Mouse (Mus musculus): ENCODE measurements around the gene Ssb. TPM values are rescaled to one million over a fixed set of nuclear protein-coding genes. Genes with fewer than 3 reads are reported as not detected.

Gene Ssb
- polyA plus RNA-seq, 1 experiment from 2014 or later = 103 TPM

GRCm38 (mm10) chr2:69885451-69886305 is 24.3 kb downstream of the Ssb start, which contains the start of gene Mettl5:
Gene Mettl5, minus strand, starts transcription at chr2:69885615.
- H3K4me3 ChIP-seq (ENCODE audit: low read depth, low read length) = peak within 1 kb of the TSS; percentile 86
- peaks cover 7% of the 10 kb centered on the region for H3K4me1 ChIP-seq (ENCODE audit: control insufficient read depth, low read depth, low read length)
- H3K9me3 ChIP-seq (replicated peaks; ENCODE audit: control insufficient read depth, low read length) = no peaks in the 10 kb centered on the region
- peak; percentile 98 for ATAC-seq (ENCODE audit: low read depth)
- H3K4me2 ChIP-seq (ENCODE audit: low read depth, low read length) = peak within 1 kb of the TSS; percentile 71
- H3K27ac ChIP-seq (ENCODE audit: low read length) = peak within 1 kb of the TSS; percentile 86
- H3K36me3 ChIP-seq (ENCODE audit: control insufficient read depth, insufficient read depth) = no peaks in the 10 kb centered on the region
- under 1% methylated on average over 45 of the region's 45 CpGs for WGBS (ENCODE audit: insufficient replicate concordance)
- H3K9ac ChIP-seq (ENCODE audit: low read depth, low read length) = peak within 1 kb of the TSS; percentile 90
- H3K27me3 ChIP-seq (ENCODE audit: control insufficient read depth, insufficient read depth, low read depth, low read length) = no peaks in the 10 kb centered on the region

GRCm38 (mm10) chr2:69888957-69889356 is 27.6 kb downstream of the Ssb start:
- H3K36me3 ChIP-seq (ENCODE audit: control insufficient read depth, insufficient read depth) = no peaks in the 10 kb centered on the region
- H3K4me2 ChIP-seq (ENCODE audit: low read depth, low read length) = no peak overlapping the region
- no peak overlapping the region for H3K4me3 ChIP-seq (ENCODE audit: low read depth, low read length)
- 47% methylated on average over 2 of the region's 2 CpGs for WGBS (ENCODE audit: insufficient replicate concordance)
- no peaks in the 10 kb centered on the region for H3K27me3 ChIP-seq (ENCODE audit: control insufficient read depth, insufficient read depth, low read depth, low read length)
- H3K9me3 ChIP-seq (replicated peaks; ENCODE audit: control insufficient read depth, low read length) = no peaks in the 10 kb centered on the region
- ATAC-seq (ENCODE audit: low read depth) = no peak
- peaks cover 10% of the 10 kb centered on the region for H3K4me1 ChIP-seq (ENCODE audit: control insufficient read depth, low read depth, low read length)
- no peak overlapping the region for H3K9ac ChIP-seq (ENCODE audit: low read depth, low read length)
- H3K27ac ChIP-seq (ENCODE audit: low read length) = no peak overlapping the region

GRCm38 (mm10) chr2:69890843-69891242 is 29.5 kb downstream of the Ssb start:
- ATAC-seq (ENCODE audit: low read depth) = peak; percentile 27; the same call in 1 of the 2 replicates
- Histone ChIP-seq H3K4me2 (ENCODE audit: low read depth, low read length) (no peak overlapping the region), H3K4me1 (ENCODE audit: control insufficient read depth, low read depth, low read length) (peaks cover 4% of the 10 kb centered on the region), H3K27ac (ENCODE audit: low read length) (no peak overlapping the region), H3K9ac (ENCODE audit: low read depth, low read length) (no peak overlapping the region), H3K36me3 (ENCODE audit: control insufficient read depth, insufficient read depth) (no peaks in the 10 kb centered on the region), H3K27me3 (ENCODE audit: control insufficient read depth, insufficient read depth, low read depth, low read length) (no peaks in the 10 kb centered on the region), H3K9me3 (replicated peaks; ENCODE audit: control insufficient read depth, low read length) (no peaks in the 10 kb centered on the region), H3K4me3 (ENCODE audit: low read depth, low read length) (no peak overlapping the region)
- WGBS (ENCODE audit: insufficient replicate concordance) = 32% methylated on average over 7 of the region's 7 CpGs

- Histone ChIP-seq H3K36me3 (ENCODE audit: control insufficient read depth, insufficient read depth) (no peaks in the 10 kb centered on the region), H3K27me3 (ENCODE audit: control insufficient read depth, insufficient read depth, low read depth, low read length) (no peaks in the 10 kb centered on the region), H3K9ac (ENCODE audit: low read depth, low read length) (no peak overlapping the region), H3K9me3 (replicated peaks; ENCODE audit: control insufficient read depth, low read length) (no peaks in the 10 kb centered on the region), H3K27ac (ENCODE audit: low read length) (no peak overlapping the region), H3K4me2 (ENCODE audit: low read depth, low read length) (no peak overlapping the region), H3K4me1 (ENCODE audit: control insufficient read depth, low read depth, low read length) (peaks cover 12% of the 10 kb centered on the region), H3K4me3 (ENCODE audit: low read depth, low read length) (no peak overlapping the region)
- no peak for ATAC-seq (ENCODE audit: low read depth)
- WGBS (ENCODE audit: insufficient replicate concordance) = 93% methylated on average over 1 of the region's 1 CpGs
Observed at GRCm38 (mm10) chr2:69893145-69893544, 31.8 kb downstream of the Ssb start.

- no peak overlapping the region for H3K4me3 ChIP-seq (ENCODE audit: low read depth, low read length)
- 77% methylated on average over 5 of the region's 5 CpGs for WGBS (ENCODE audit: insufficient replicate concordance)
- no peaks in the 10 kb centered on the region for H3K9me3 ChIP-seq (replicated peaks; ENCODE audit: control insufficient read depth, low read length)
- no peak for ATAC-seq (ENCODE audit: low read depth)
- no peak overlapping the region for H3K27ac ChIP-seq (ENCODE audit: low read length)
- H3K27me3 ChIP-seq (ENCODE audit: control insufficient read depth, insufficient read depth, low read depth, low read length) = no peaks in the 10 kb centered on the region
- peaks cover 19% of the 10 kb centered on the region for H3K4me1 ChIP-seq (ENCODE audit: control insufficient read depth, low read depth, low read length)
- H3K36me3 ChIP-seq (ENCODE audit: control insufficient read depth, insufficient read depth) = no peaks in the 10 kb centered on the region
- no peak overlapping the region for H3K9ac ChIP-seq (ENCODE audit: low read depth, low read length)
- no peak overlapping the region for H3K4me2 ChIP-seq (ENCODE audit: low read depth, low read length)
Observed at GRCm38 (mm10) chr2:69893891-69894290, 32.5 kb downstream of the Ssb start.

GRCm38 (mm10) chr2:69895502-69896223 is 34.3 kb downstream of the Ssb start:
- Histone ChIP-seq H3K27me3 (ENCODE audit: control insufficient read depth, insufficient read depth, low read depth, low read length) (no peaks in the 10 kb centered on the region), H3K36me3 (ENCODE audit: control insufficient read depth, insufficient read depth) (no peaks in the 10 kb centered on the region), H3K4me2 (ENCODE audit: low read depth, low read length) (no peak overlapping the region), H3K9me3 (replicated peaks; ENCODE audit: control insufficient read depth, low read length) (no peaks in the 10 kb centered on the region), H3K27ac (ENCODE audit: low read length) (peak overlapping the region; percentile 75), H3K4me3 (ENCODE audit: low read depth, low read length) (no peak overlapping the region), H3K9ac (ENCODE audit: low read depth, low read length) (no peak overlapping the region), H3K4me1 (ENCODE audit: control insufficient read depth, low read depth, low read length) (peaks cover 21% of the 10 kb centered on the region)
- ATAC-seq (ENCODE audit: low read depth) = no peak
- WGBS (ENCODE audit: insufficient replicate concordance) = 61% methylated on average over 14 of the region's 14 CpGs

GRCm38 (mm10) chr2:69896224-69896581 is 34.8 kb downstream of the Ssb start:
- Histone ChIP-seq H3K36me3 (ENCODE audit: control insufficient read depth, insufficient read depth) (no peaks in the 10 kb centered on the region), H3K9ac (ENCODE audit: low read depth, low read length) (no peak overlapping the region), H3K4me1 (ENCODE audit: control insufficient read depth, low read depth, low read length) (peaks cover 18% of the 10 kb centered on the region), H3K27ac (ENCODE audit: low read length) (peak overlapping the region; percentile 75), H3K4me2 (ENCODE audit: low read depth, low read length) (peak overlapping the region; percentile 18; the same call in 1 of the 2 replicates), H3K27me3 (ENCODE audit: control insufficient read depth, insufficient read depth, low read depth, low read length) (no peaks in the 10 kb centered on the region), H3K9me3 (replicated peaks; ENCODE audit: control insufficient read depth, low read length) (no peaks in the 10 kb centered on the region), H3K4me3 (ENCODE audit: low read depth, low read length) (no peak overlapping the region)
- 35% methylated on average over 4 of the region's 4 CpGs for WGBS (ENCODE audit: insufficient replicate concordance)
- ATAC-seq (ENCODE audit: low read depth) = no peak

GRCm38 (mm10) chr2:69897039-69897617 is 35.8 kb downstream of the Ssb start, which contains the start of gene Ubr3:
Gene Ubr3, plus strand, starts transcription at chr2:69897246.
- peak within 1 kb of the TSS; percentile 96 for H3K4me3 ChIP-seq (ENCODE audit: low read depth, low read length)
- peak within 1 kb of the TSS; percentile 96 for H3K4me2 ChIP-seq (ENCODE audit: low read depth, low read length)
- under 1% methylated on average over 55 of the region's 65 CpGs for WGBS (ENCODE audit: insufficient replicate concordance)
- peak; percentile 97 for ATAC-seq (ENCODE audit: low read depth)
- H3K27me3 ChIP-seq (ENCODE audit: control insufficient read depth, insufficient read depth, low read depth, low read length) = no peaks in the 10 kb centered on the region
- H3K9ac ChIP-seq (ENCODE audit: low read depth, low read length) = peak within 1 kb of the TSS; percentile 92
- peak within 1 kb of the TSS; percentile 91 for H3K27ac ChIP-seq (ENCODE audit: low read length)
- H3K9me3 ChIP-seq (replicated peaks; ENCODE audit: control insufficient read depth, low read length) = no peaks in the 10 kb centered on the region
- H3K36me3 ChIP-seq (ENCODE audit: control insufficient read depth, insufficient read depth) = no peaks in the 10 kb centered on the region
- H3K4me1 ChIP-seq (ENCODE audit: control insufficient read depth, low read depth, low read length) = peaks cover 18% of the 10 kb centered on the region
